Mouse (Mus musculus) midbrain, embryonic 11.5 days (tissue): ENCODE measurements at regions not wholly inside any gene's neighbourhood (a gene's known extent, or its start where the extent isn't known, plus 50 kb on each side); places are given as distances from the start of the nearest gene placed in this dataset.
A peak's percentile ranks its signal among the peaks of the same experiment; 100 is the strongest.
"Not testable (repeated sequence)": the region's sequence is repeated elsewhere in the genome, so short reads cannot be mapped to it uniquely, and the experiment has no call there.

Source experiments
- ATAC-seq: fragments of 200-750 bp; cut with Nextera tagmentation; 2 replicates; pipeline ENCODE4 v1.8.0; 2017; ENCODE audit warnings: moderate TSS enrichment, moderate library complexity; ENCODE audit not compliant: low FRiP score
- DNase-seq: peaks from one replicate; pipeline ENCODE4 v3.0.0; 2015; ENCODE audit warnings: low spot score; ENCODE audit errors: missing footprints
- H3K27ac ChIP-seq: fragments of 300-500 bp; sonication (generic); 2 replicates; pipeline ENCODE4 v1.5.1; 2014; ENCODE audit warnings: low read depth, low read length
- H3K27me3 ChIP-seq: fragments of 300-500 bp; sonication (generic); 2 replicates; pipeline ENCODE4 v1.6.1; 2014; ENCODE audit warnings: mild to moderate bottlenecking, low read length, moderate library complexity, mixed read lengths; ENCODE audit not compliant: control insufficient read depth, insufficient read depth
- H3K36me3 ChIP-seq: fragments of 300-500 bp; sonication (generic); 2 replicates; pipeline ENCODE4 v1.6.1; 2014; ENCODE audit warnings: mild to moderate bottlenecking, low read length, moderate library complexity, mixed read lengths; ENCODE audit not compliant: control insufficient read depth, insufficient read depth
- H3K4me1 ChIP-seq: fragments of 300-500 bp; sonication (generic); 2 replicates; pipeline ENCODE4 v1.6.1; 2014; ENCODE audit warnings: low read length; ENCODE audit not compliant: control insufficient read depth, insufficient read depth
- H3K4me2 ChIP-seq: fragments of 300-500 bp; sonication (generic); 2 replicates; pipeline ENCODE4 v1.6.1; 2014; ENCODE audit warnings: mild to moderate bottlenecking, moderate library complexity
- H3K4me3 ChIP-seq: fragments of 300-500 bp; sonication (generic); 2 replicates; pipeline ENCODE4 v1.5.1; 2014; ENCODE audit warnings: low read depth, low read length
- H3K9ac ChIP-seq: fragments of 300-500 bp; sonication (generic); 2 replicates; pipeline ENCODE4 v1.6.1; 2014; ENCODE audit warnings: low read length
- H3K9me3 ChIP-seq: fragments of 300-500 bp; sonication (generic); 2 replicates; pipeline ENCODE4 v1.6.1; 2016; ENCODE audit warnings: low read length; ENCODE audit not compliant: control insufficient read depth
- WGBS: fragments of 180-500 bp; shearing (Covaris S2); extraction: QIAGEN DNeasy Blood & Tissue Kit; methylation state at CpG from one replicate; pipeline ENCODE4 v1.1.7; 2014; 5-methylcytosine and 5-hydroxymethylcytosine counted together

GRCm38 (mm10) chr7:60293556-60293955, 153.5 kb upstream of the Snrpn start:
- Histone ChIP-seq H3K36me3 (no peaks in the 10 kb centered on the region), H3K4me1 (no peaks in the 10 kb centered on the region), H3K27me3 (no peaks in the 10 kb centered on the region), H3K9me3 (no peaks in the 10 kb centered on the region), H3K4me2 (no peak overlapping the region), H3K4me3 (no peak overlapping the region), H3K27ac (no peak overlapping the region), H3K9ac (no peak overlapping the region)
- ATAC-seq, result no peak
- 89% methylated on average over 9 of the region's 9 CpGs for WGBS
- no peak for DNase-seq

DNA sequence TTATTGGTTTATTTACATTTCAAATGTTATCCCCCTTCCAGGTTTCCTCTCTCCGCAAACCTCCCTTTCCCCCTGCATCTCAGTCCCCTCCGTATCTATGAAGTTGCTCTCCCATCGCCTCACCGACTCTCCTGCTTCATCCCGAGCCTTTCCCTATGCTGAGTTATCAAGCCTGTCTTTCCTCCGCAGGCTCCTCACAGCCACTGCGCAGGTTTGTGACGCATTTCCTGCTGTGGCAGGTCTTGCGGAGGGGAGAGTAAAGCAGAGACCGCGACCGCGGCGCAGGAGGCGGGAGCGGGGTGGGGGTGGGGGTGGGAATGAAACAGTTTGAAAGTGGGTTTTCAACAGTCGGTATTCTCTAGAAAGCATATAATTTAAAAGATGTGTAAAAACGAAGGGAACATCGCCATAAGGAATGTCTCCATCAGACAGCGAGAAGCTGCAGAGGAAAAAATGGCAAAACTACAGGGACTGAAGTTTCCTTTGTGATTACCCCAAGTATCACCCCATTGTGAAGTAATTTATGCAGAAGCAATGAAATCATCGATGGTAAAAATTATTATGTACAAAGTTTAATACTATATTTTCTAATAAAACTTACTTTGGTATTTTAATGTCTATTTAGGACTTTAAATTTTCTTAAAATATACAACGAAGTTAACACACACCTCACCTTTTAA, 104.3 kb upstream of the Snrpn start:
- peak; percentile 83 for DNase-seq
- WGBS, result 22% methylated on average over 22 of the region's 22 CpGs
- not testable (repeated sequence) for H3K27ac ChIP-seq, H3K36me3 ChIP-seq, H3K4me2 ChIP-seq, H3K4me1 ChIP-seq, H3K27me3 ChIP-seq, H3K9me3 ChIP-seq
- ATAC-seq, result peak; percentile 99
- Histone ChIP-seq H3K9ac (peak overlapping the region; percentile 33), H3K4me3 (peak overlapping the region; percentile 28)

DNA sequence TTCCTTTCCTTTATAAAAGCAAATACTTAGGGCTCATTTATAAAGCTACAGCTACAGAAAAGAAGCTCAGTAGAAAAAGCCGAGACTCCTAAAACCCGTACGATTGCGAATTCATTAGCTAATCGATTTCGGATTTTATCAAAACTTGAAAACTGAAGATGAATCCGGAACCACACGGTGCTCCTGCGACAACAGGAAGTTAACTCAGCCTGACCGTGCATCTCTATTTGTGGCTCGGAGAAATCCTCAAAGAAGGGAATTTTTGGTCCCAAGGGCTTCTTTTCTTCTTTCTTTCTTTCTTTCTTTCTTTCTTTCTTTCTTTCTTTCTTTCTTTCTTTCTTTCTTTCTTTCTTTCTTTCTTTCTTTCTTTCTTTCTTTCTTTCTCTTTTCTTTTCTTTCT, 103.7 kb upstream of the Snrpn start:
- H3K27me3 ChIP-seq, H3K27ac ChIP-seq, H3K4me1 ChIP-seq, H3K36me3 ChIP-seq, H3K9me3 ChIP-seq: not testable (repeated sequence)
- peak overlapping the region; percentile 32 for H3K4me3 ChIP-seq
- DNase-seq (peak; percentile 85), ATAC-seq (peak; percentile 78)
- WGBS, result 27% methylated on average over 11 of the region's 11 CpGs
- peak overlapping the region; percentile 38; the same call in 1 of the 2 replicates for H3K4me2 ChIP-seq
- peak overlapping the region; percentile 48; the same call in 1 of the 2 replicates for H3K9ac ChIP-seq

DNA sequence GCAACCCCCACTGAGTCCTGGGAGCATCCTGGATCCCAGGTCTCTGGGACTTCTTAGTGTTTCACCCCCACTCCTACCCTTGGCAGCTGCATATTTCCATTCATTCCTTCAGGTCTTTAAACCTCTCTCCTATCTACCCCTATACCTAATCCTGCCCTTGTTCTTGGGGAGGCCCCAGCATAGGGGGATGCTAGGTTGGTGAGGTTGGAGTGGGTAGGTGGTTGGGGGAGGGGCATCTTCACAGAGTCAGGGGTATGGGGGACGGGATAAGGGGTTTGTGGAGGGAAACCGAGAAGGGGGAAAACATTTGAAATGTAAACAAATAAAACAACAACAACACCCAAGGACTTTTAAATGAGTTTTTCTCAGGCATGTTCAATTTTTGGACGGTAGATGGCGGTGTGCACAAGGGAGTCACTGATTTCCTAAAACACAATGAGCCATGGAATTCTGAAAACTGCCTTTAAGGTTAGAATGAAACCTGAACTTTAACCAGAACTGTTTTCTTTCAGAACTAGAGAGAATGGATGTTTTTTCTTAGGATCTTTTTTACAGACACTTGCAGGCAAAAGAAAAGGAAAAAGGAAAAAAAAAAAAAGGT, 98.7 kb upstream of the Snrpn start:
- 9% methylated on average over 4 of the region's 4 CpGs for WGBS
- H3K9me3 ChIP-seq, H3K4me3 ChIP-seq, H3K9ac ChIP-seq, H3K27me3 ChIP-seq, H3K4me1 ChIP-seq, H3K36me3 ChIP-seq, H3K4me2 ChIP-seq, H3K27ac ChIP-seq: not testable (repeated sequence)
- DNase-seq, result peak; percentile 82
- ATAC-seq, result peak; percentile 33; the same call in 1 of the 2 replicates

GRCm38 (mm10) chr7:60216358-60217273, 76.6 kb upstream of the Snrpn start:
- not testable (repeated sequence) for H3K4me3 ChIP-seq, H3K4me2 ChIP-seq, H3K9ac ChIP-seq, H3K27me3 ChIP-seq, H3K9me3 ChIP-seq, H3K4me1 ChIP-seq, H3K27ac ChIP-seq, H3K36me3 ChIP-seq
- 52% methylated on average over 3 of the region's 3 CpGs for WGBS
- ATAC-seq, result peak; percentile 69; the same call in 1 of the 2 replicates
- peak; percentile 81 for DNase-seq
